Mouse (Mus musculus) neural tube, embryonic 12.5 days (tissue): Measurements from ENCODE around the gene Hoxb6. TPM values are rescaled to one million over a fixed set of nuclear protein-coding genes. Genes with fewer than 3 reads are reported as not detected.
A peak's percentile ranks its signal among the peaks of the same experiment; 100 is the strongest.

ENCODE experiments used
- ATAC-seq: fragments of 200-750 bp; cut with Nextera tagmentation; 2 replicates; pipeline ENCODE4 v1.8.0; 2017; ENCODE audit warnings: low read depth, mild to moderate bottlenecking, moderate TSS enrichment, moderate library complexity; ENCODE audit not compliant: low FRiP score
- H3K27ac ChIP-seq: fragments of 300-500 bp; sonication (generic); 2 replicates; pipeline ENCODE4 v1.5.1; 2016
- H3K27me3 ChIP-seq: fragments of 300-500 bp; sonication (generic); replicated peaks from 2 replicates; pipeline ENCODE4 v1.6.1; 2016; ENCODE audit warnings: mild to moderate bottlenecking
- H3K36me3 ChIP-seq: fragments of 300-500 bp; sonication (generic); 2 replicates; pipeline ENCODE4 v1.6.1; 2016; ENCODE audit warnings: mild to moderate bottlenecking
- H3K4me1 ChIP-seq: fragments of 300-500 bp; sonication (generic); 2 replicates; pipeline ENCODE4 v1.6.1; 2016
- H3K4me2 ChIP-seq: fragments of 300-500 bp; sonication (generic); replicated peaks from 2 replicates; pipeline ENCODE4 v1.6.1; 2016; ENCODE audit warnings: mild to moderate bottlenecking
- H3K4me3 ChIP-seq: fragments of 300-500 bp; sonication (generic); 2 replicates; pipeline ENCODE4 v1.5.1; 2016
- H3K9ac ChIP-seq: fragments of 300-500 bp; sonication (generic); 2 replicates; pipeline ENCODE4 v1.6.1; 2016; ENCODE audit warnings: mild to moderate bottlenecking
- H3K9me3 ChIP-seq: fragments of 300-500 bp; sonication (generic); 2 replicates; pipeline ENCODE4 v1.6.1; 2016; ENCODE audit warnings: mild to moderate bottlenecking
- WGBS: fragments of 180-500 bp; shearing (Covaris S2); methylation state at CpG from one replicate; pipeline ENCODE4 v1.1.7; 2016; 5-methylcytosine and 5-hydroxymethylcytosine counted together
- polyA plus RNA-seq: library from polyadenylated mRNA; unstranded; fragments of >200 nt; fragmentation: Nextera tagmentation; extraction: Ambion mirVana; gene quantifications from 2 replicates; pipeline ENCODE4 v1.2.1, GENCODE M21; 2016

Gene Hoxb6
- polyA plus RNA-seq, result 145 and 151 TPM in 2 replicates

DNA sequence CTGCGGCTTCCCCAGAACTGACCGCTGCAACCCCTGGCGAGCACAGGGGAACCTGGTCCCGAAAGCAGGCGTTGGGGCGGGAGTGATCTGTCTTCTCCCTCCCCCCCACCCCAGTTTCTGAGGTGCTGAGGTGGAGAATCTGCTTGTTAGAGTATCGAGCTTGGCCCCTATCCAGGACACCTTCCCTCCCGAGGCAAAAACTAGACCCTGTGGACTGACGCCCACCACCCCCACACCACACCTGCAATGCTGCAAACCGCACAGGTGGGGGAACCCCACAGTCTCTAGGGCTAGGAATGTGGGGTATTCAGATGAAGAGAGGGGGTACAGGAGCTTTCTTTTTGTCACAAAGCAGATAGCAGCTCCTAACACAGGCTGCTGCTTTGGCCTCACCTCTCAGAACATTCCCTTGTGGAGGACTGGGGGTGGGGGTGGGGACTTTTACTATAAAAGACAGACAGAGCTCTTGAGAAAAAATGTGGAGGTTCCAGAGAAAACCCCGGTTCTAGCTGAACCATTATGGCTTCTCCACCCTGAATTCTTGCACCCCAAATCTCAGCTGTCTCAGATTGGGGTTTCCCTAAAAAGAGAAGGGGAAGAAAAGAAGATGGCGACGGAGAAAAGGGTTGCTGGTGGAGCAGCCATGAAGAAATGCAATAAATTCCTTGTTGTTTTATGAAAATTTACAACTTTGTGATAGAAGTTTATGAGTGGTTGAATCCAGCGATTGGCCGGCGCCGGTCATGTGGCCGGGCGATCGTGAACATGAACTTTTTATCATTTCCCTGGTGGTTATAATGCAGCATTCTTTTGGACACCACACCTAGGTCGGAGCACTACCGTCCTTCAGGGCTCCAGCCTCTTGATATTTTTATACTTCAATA lies at the start of gene Hoxb6:
Hoxb6 (plus strand) TSS at position 796 of the 884 bp plus-strand sequence.
- Histone ChIP-seq H3K36me3 (no peaks in the 10 kb centered on the region), H3K4me1 (peaks cover 35% of the 10 kb centered on the region), H3K27me3 (no peaks in the 10 kb centered on the region), H3K9me3 (no peaks in the 10 kb centered on the region), H3K27ac (peak within 1 kb of the TSS; percentile 99), H3K4me2 (peak within 1 kb of the TSS; percentile 100), H3K4me3 (peak within 1 kb of the TSS; percentile 99), H3K9ac (peak within 1 kb of the TSS; percentile 100)
- 1% methylated on average over 22 of the region's 22 CpGs for WGBS
- ATAC-seq, result 0 out of 2 replicates have a peak, but pooled peaks have one; percentile 34

DNA sequence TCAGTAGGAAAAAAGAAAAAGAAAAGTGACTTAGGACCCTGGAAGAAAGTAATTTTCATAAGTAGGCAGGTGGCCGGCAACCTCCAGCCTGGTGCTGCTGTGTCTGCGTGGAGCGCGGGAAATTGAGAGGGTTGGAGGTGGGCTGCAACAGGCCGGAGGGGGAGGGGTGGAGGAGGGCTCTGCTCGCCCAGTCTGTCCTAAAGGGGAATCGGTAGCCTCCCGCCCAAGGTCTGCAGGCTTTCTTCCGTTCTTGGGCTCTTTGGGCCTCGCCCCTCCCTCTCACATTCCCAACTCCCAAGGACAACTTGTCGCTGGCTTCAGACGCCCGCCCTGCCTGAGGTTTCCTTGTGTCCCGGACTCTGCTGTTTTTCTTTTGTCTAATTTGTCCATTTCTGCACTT lies 41.4 kb upstream of the Hoxb6 start:
- ATAC-seq, result peak; percentile 50
- H3K4me2 ChIP-seq, result peak overlapping the region; percentile 65
- peak overlapping the region; percentile 58 for H3K4me3 ChIP-seq
- H3K36me3 ChIP-seq, result no peaks in the 10 kb centered on the region
- H3K9ac ChIP-seq, result peak overlapping the region; percentile 72
- 0 out of 2 replicates have a peak overlapping the region, but pooled peaks have one; percentile 16 for H3K27ac ChIP-seq
- H3K4me1 ChIP-seq, result peaks cover 26% of the 10 kb centered on the region
- no peaks in the 10 kb centered on the region for H3K9me3 ChIP-seq
- 2% methylated on average over 14 of the region's 14 CpGs for WGBS
- H3K27me3 ChIP-seq, result peaks cover 48% of the 10 kb centered on the region

DNA sequence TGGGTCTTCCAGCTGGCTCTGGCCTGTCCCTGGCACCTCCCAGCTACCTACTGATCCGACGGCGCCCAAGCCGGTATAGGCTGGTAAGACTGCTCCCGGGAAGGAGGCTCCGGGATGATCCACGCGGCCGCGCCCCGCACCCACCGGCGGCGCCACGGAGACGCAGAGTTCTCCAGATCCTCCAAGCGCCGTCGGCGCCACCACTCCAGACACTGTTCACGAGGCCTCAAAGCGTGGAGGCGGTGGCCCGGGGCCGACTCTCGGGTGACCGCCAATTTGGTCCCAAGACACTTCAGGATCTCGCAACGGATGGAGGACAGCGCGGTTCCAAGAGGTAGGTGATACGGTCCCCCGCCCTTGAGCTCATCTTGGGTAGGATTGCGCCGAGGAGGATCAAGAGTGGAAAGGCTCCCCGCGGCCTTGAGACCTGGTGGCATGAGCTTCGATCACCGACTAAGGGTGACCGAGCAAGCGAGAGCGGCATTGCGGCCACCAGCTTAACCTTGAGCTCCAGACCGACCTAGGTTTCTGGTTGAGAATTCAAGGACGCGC lies 40.7 kb upstream of the Hoxb6 start:
- Histone ChIP-seq H3K9me3 (no peaks in the 10 kb centered on the region), H3K9ac (peak overlapping the region; percentile 72), H3K4me3 (peak overlapping the region; percentile 58), H3K4me1 (peaks cover 32% of the 10 kb centered on the region), H3K27me3 (peaks cover 55% of the 10 kb centered on the region), H3K36me3 (no peaks in the 10 kb centered on the region), H3K27ac (0 out of 2 replicates have a peak overlapping the region, but pooled peaks have one; percentile 16), H3K4me2 (peak overlapping the region; percentile 65)
- peak; percentile 63; the same call in 1 of the 2 replicates for ATAC-seq
- WGBS, result under 1% methylated on average over 46 of the region's 46 CpGs

DNA sequence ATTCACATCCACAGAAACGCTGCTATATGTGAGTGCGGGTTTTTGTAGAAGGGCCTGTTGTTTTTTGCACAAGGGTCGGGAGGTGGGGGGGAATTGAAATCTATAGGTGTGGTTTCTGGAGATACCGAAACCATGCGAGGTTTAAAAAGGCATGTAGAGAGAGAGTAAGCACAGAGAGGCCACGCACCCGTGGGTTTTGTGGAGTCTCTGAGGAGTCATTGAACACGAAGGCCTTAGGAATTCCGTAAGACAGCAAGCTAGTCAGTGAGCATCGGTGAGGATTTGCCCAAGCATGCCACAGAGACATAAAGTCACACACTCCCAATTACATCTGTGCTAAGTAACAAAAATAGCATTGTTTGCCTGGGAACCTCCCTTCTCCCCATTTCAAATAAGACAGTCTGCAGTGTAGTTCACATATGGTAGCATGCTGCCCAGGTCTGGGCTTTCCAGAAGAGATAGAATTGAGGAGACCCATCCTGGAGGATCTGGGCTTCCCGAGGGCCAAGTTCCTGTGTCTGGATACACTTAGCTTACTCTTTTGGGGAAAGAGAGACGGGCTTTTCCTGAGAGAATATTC lies 39.6 kb upstream of the Hoxb6 start:
- H3K36me3 ChIP-seq, result no peaks in the 10 kb centered on the region
- H3K9me3 ChIP-seq, result no peaks in the 10 kb centered on the region
- peak overlapping the region; percentile 65 for H3K4me2 ChIP-seq
- H3K27me3 ChIP-seq, result peaks cover 63% of the 10 kb centered on the region
- peaks cover 41% of the 10 kb centered on the region for H3K4me1 ChIP-seq
- H3K4me3 ChIP-seq, result peak overlapping the region; percentile 58
- no peak overlapping the region for H3K27ac ChIP-seq
- no peak for ATAC-seq
- WGBS, result 2% methylated on average over 12 of the region's 12 CpGs
- peak overlapping the region; percentile 72 for H3K9ac ChIP-seq

DNA sequence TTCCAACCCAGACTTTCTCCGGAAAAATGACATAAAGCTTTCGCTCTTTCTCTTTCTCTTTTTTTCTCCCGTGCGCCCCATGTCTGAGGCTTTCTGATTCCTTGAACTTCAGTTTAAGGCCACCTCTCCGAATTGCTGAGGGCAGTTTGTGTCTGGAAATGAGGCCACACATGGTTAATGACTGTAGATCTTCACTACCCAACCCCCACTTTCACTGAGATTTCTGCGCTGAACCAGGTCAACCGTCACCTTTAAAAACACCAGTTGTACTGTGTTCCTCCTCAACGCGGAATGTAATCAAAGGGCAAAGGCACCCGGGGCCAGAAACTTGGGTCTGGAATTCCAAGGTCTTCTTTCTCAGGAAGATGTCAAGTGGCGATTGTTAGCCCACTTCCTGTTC lies 38.1 kb upstream of the Hoxb6 start:
- WGBS, result 1% methylated on average over 11 of the region's 11 CpGs
- no peaks in the 10 kb centered on the region for H3K9me3 ChIP-seq
- ATAC-seq, result no peak
- no peak overlapping the region for H3K27ac ChIP-seq
- peak overlapping the region; percentile 65 for H3K4me2 ChIP-seq
- H3K27me3 ChIP-seq, result peaks cover 78% of the 10 kb centered on the region
- H3K36me3 ChIP-seq, result no peaks in the 10 kb centered on the region
- H3K4me3 ChIP-seq, result peak overlapping the region; percentile 27
- H3K4me1 ChIP-seq, result peaks cover 57% of the 10 kb centered on the region
- H3K9ac ChIP-seq, result peak overlapping the region; percentile 72

DNA sequence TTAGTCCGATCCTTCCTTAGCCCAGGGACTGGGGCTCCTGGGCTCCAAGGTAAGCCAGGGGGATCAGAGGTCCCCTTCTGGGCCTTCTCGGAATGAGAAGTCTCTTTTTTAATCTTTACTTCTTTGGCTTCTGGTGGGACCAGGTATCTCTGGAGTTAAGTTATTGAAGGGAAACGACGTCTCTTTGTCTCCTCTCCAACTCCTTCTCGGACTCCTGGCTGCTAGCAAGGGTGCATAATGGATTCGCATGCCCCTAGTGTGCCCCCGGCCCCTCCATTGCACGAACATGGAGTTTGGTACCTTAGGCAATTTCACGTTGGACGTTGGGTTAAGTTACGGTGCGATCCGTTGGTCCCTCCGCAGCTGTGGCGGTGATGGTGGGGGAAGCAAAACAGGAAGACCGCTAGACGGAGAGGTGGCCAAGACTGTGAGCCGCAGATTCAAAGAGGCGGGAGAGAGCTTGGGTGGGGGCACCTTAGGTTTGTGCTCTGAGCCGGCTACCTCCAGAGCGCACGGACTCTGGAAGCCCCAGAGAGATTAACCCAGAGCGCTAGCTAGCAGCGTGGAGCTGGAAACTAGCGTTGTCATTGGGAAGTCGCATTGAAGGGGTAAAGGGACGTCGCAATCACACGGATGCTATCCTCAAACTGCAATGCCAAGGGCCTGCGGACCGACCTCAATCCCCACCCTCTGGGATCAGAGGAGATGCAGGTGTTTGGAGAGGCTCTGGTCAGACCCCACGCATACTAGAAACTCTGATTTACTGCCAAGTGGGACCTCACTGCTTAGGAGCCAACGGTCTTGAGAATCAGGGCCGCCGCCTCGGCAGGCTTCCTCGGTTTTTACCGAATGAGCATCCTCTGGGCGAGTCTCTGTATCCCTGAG lies 36.9 kb upstream of the Hoxb6 start:
- no peak for ATAC-seq
- Histone ChIP-seq H3K27me3 (peaks cover 75% of the 10 kb centered on the region), H3K4me2 (peak overlapping the region; percentile 65), H3K9ac (peak overlapping the region; percentile 49; the same call in 1 of the 2 replicates), H3K27ac (no peak overlapping the region), H3K9me3 (no peaks in the 10 kb centered on the region), H3K4me3 (peak overlapping the region; percentile 27), H3K4me1 (peaks cover 67% of the 10 kb centered on the region), H3K36me3 (no peaks in the 10 kb centered on the region)
- 2% methylated on average over 39 of the region's 39 CpGs for WGBS

DNA sequence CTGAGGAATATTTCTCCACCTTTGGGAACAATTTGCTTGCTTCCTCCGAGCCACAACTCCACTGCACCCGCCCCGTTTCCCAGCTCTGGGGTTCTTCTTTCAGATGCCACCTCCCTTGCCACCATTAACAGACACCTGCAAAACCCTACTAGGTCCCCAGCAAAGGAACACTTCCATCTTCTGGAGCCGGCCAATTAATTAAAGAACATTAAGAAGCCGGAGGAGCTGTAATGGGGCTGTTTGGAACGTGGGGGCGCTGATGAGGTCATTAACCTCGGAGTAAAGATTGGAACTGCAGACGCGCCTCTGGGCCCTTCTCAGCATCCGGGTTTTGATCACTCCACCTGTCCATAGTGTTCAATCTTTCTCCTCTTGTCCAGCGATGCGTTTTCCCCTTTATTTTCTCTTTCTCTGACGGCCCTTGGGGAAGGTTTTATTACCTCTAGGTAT lies 36.3 kb upstream of the Hoxb6 start:
- Histone ChIP-seq H3K27me3 (peaks cover 70% of the 10 kb centered on the region), H3K36me3 (no peaks in the 10 kb centered on the region), H3K9me3 (no peaks in the 10 kb centered on the region), H3K4me2 (peak overlapping the region; percentile 65), H3K4me3 (peak overlapping the region; percentile 27), H3K9ac (0 out of 2 replicates have a peak overlapping the region, but pooled peaks have one; percentile 49), H3K27ac (no peak overlapping the region), H3K4me1 (peaks cover 71% of the 10 kb centered on the region)
- no peak for ATAC-seq
- 3% methylated on average over 14 of the region's 14 CpGs for WGBS

DNA sequence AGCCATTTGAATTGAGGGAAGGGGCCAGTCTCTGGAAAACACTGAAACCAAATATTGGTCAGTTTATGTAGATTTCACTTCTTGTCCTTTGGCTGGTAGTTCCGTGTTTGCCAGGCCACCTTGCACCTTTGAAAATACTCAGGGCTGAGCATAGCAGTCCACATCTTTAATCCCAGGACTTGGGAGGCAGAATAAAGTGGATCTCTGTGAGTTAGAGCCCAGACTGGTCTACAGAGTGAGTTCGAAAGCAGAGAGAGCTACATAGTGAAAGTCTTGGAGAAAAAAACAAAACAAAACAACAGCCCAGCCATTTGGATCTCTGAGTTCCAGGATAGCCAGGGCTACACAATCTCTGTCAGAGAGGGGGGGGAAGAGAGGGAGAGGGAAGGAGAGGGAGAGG lies 35.1 kb upstream of the Hoxb6 start:
- WGBS, result 25% methylated on average over 2 of the region's 2 CpGs
- Histone ChIP-seq H3K9me3 (no peaks in the 10 kb centered on the region), H3K27me3 (peaks cover 71% of the 10 kb centered on the region), H3K4me1 (peaks cover 78% of the 10 kb centered on the region), H3K4me2 (0 out of 2 replicates have a peak overlapping the region, but pooled peaks have one; percentile 14), H3K27ac (no peak overlapping the region), H3K36me3 (no peaks in the 10 kb centered on the region), H3K4me3 (no peak overlapping the region), H3K9ac (no peak overlapping the region)
- no peak for ATAC-seq

DNA sequence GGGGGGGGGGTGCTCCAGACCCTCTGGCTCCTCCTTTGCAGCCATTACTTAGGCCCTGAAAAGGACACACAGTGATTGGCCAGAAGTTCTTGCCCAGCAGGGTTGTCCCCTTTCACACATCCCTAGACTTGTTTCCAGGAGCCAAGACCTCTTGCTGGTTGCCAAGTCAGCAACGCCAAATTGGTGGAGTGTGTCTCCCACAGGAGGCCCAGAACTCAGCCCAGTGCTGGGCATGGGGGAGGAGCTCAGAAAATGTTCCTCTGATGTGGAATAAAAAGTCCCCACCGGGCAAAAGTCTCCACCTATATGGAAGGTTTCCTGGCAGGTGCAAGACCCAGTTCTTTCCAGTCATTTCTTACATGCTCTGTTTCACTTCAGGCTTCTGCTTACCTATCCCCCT lies 33.2 kb upstream of the Hoxb6 start:
- Histone ChIP-seq H3K4me3 (no peak overlapping the region), H3K27ac (no peak overlapping the region), H3K27me3 (peaks cover 65% of the 10 kb centered on the region), H3K9me3 (no peaks in the 10 kb centered on the region), H3K36me3 (no peaks in the 10 kb centered on the region), H3K4me1 (peaks cover 90% of the 10 kb centered on the region), H3K9ac (no peak overlapping the region), H3K4me2 (no peak overlapping the region)
- no peak for ATAC-seq
- 4% methylated on average over 2 of the region's 2 CpGs for WGBS

DNA sequence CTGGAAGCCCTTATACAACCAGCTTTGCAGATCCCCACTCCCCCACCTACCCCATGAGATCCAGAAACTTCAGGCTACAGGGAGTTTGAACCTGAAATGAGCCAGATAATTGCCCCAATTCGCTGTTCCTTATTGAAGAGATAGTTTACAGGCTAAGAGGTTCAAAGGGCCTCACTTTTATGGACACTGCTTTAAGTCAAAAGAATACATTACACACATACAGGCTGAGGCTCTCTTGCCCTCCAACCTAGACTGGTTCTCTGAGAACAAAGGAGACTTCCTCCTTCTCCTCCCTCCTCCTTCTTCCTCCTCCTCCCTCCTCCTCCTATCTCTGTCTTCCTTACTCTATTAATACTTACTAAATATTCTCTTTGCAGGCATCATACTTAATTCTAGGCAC lies 32.8 kb upstream of the Hoxb6 start:
- 0% methylated on average over 1 of the region's 1 CpGs for WGBS
- H3K4me1 ChIP-seq, result peaks cover 90% of the 10 kb centered on the region
- ATAC-seq, result no peak
- H3K9me3 ChIP-seq, result no peaks in the 10 kb centered on the region
- H3K27me3 ChIP-seq, result peaks cover 60% of the 10 kb centered on the region
- H3K4me3 ChIP-seq, result no peak overlapping the region
- H3K36me3 ChIP-seq, result no peaks in the 10 kb centered on the region
- H3K27ac ChIP-seq, result no peak overlapping the region
- H3K4me2 ChIP-seq, result peak overlapping the region; percentile 51; the same call in 1 of the 2 replicates
- H3K9ac ChIP-seq, result no peak overlapping the region

DNA sequence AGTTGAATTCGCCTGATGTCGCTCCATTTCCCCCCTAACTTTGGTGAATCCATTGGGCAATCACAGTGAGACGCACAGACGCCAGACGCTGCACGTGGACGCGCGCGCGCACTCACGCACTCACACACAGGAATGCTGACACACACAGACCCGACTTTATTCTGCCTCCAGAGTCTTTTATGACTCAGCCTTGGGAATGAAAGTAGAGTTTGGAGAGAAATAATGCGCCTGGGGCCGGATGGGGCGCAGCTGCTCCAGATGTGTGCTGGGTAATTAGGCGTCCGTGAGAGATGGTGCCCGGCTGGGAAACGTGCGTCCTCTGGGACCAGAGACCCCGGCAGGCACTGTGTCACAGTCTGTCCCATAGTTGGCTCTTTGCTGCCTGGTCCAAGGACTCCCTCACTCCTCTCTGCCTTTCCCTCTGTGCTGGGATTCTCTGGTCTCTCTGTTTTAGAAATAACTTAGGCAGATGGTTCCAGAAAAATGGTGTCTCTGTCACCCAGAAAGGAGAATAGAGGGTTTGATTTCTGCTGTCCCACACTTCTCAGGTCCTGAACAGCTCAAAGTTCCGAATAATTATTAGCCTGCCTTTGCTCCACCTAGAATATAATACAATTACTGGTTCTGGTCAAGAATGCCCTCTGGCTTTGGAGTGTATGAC lies 31.8 kb upstream of the Hoxb6 start:
- H3K4me3 ChIP-seq, result no peak overlapping the region
- peaks cover 58% of the 10 kb centered on the region for H3K27me3 ChIP-seq
- H3K9ac ChIP-seq, result 0 out of 2 replicates have a peak overlapping the region, but pooled peaks have one; percentile 17
- no peaks in the 10 kb centered on the region for H3K36me3 ChIP-seq
- H3K4me1 ChIP-seq, result peaks cover 93% of the 10 kb centered on the region
- 2% methylated on average over 23 of the region's 23 CpGs for WGBS
- H3K4me2 ChIP-seq, result peak overlapping the region; percentile 51
- H3K27ac ChIP-seq, result no peak overlapping the region
- ATAC-seq, result no peak
- no peaks in the 10 kb centered on the region for H3K9me3 ChIP-seq
